Mouse (Mus musculus) erythroblast, embryonic 14.5 days (primary cell): ENCODE measurements around the gene Hip1r.

Source experiments
- GATA1 ChIP-seq: IDR thresholded peaks from 2 replicates; pipeline ENCODE4 v1.6.1; 2012; ENCODE audit warnings: low read length, inconsistent platforms, mixed read lengths
- TAL1 ChIP-seq: IDR thresholded peaks from 3 replicates; pipeline ENCODE4 v1.6.1; 2012; ENCODE audit warnings: low read length, inconsistent platforms, mixed read lengths

- TF ChIP-seq TAL1 (no peak), GATA1 (no peak)
These were observed 21.0 kb downstream of the Hip1r start for GRCm38 (mm10) chr5:123994468-123994867.
